Mouse (Mus musculus): ENCODE results near the gene Xpc. TPM values are rescaled to one million over a fixed set of nuclear protein-coding genes. Genes with fewer than 3 reads are reported as not detected.

Xpc gene
- polyA plus RNA-seq, 1 experiment, result 17.3 TPM

- peaks cover 8% of the 10 kb centered on the region; the same call in 1 of the 2 replicates for H3K4me1 ChIP-seq (ENCODE audit: control insufficient read depth, insufficient read depth, low read length)
- TF ChIP-seq POLR2A (IDR thresholded peaks at IDR 0.05; ENCODE audit: borderline replicate concordance, extremely low read depth, low read depth, low read length), result no peak
- H3K4me3 ChIP-seq (replicated peaks; ENCODE audit: extremely low read depth, low read depth, low read length), result no peak overlapping the region
- WGBS, result 20% methylated on average over 9 of the region's 9 CpGs
- DNase-seq, result no peak
Observed at GRCm38 (mm10) chr6:91546241-91546884, 30.7 kb upstream of the Xpc start.

DNA sequence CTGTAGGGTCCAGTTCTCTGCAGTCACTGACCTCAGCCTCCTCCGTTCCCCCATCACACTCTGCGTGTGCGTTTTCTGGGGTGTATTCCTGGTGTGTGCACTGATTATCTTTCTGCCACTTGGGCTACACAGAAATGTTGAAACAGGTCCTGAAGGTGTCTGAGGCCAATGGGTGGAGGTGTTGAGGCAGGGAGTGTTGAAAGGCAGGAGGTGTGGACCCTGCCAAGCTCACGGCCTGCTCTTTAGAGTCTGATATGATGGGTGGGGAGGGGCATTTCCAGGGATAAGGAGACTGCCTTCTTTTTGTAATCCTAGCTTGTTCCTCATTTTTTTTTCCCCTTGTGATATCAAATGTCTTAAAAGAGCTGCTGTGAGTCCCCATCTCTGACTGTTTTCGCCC is 27.4 kb upstream of the Xpc start:
- TF ChIP-seq CTCF (IDR thresholded peaks at IDR 0.05; ENCODE audit: insufficient read depth, low read length) (no peak), POLR2A (IDR thresholded peaks at IDR 0.05; ENCODE audit: borderline replicate concordance, extremely low read depth, low read depth, low read length) (no peak)
- DNase-seq, result no peak
- no peak overlapping the region for H3K4me3 ChIP-seq (replicated peaks; ENCODE audit: extremely low read depth, low read depth, low read length)
- H3K4me1 ChIP-seq (ENCODE audit: control insufficient read depth, insufficient read depth, low read length), result peaks cover 8% of the 10 kb centered on the region; the same call in 1 of the 2 replicates
- 80% methylated on average over 5 of the region's 5 CpGs for WGBS

DNA sequence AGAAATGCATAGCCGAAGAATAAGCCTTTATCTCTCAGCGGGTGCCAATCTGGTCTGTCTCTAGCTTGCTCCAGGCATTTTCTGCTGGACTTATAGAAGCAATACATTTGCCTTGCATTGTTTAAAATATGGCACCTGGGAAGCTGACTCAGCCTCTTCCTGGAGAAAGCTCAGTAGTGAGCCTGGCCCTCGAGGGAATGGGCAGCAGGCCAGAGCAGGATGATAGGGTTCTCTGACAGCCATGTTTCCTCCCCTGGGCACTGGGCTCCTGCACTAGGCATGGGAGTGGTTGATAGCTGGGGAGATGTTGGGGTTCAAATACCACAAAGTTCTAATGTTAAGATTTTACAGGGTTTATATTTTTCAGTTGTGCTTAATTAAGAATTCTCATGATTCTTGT is 25.6 kb upstream of the Xpc start:
- WGBS, result 56% methylated on average over 3 of the region's 3 CpGs
- no peak overlapping the region for H3K4me3 ChIP-seq (replicated peaks; ENCODE audit: extremely low read depth, low read depth, low read length)
- DNase-seq, result no peak
- TF ChIP-seq POLR2A (IDR thresholded peaks at IDR 0.05; ENCODE audit: borderline replicate concordance, extremely low read depth, low read depth, low read length), result no peak
- TF ChIP-seq CTCF (IDR thresholded peaks at IDR 0.05; ENCODE audit: insufficient read depth, low read length), result no peak
- H3K4me1 ChIP-seq (ENCODE audit: control insufficient read depth, insufficient read depth, low read length), result peaks cover 6% of the 10 kb centered on the region; the same call in 1 of the 2 replicates

- WGBS, result 71% methylated on average over 11 of the region's 11 CpGs
- TF ChIP-seq CTCF (IDR thresholded peaks at IDR 0.05; ENCODE audit: insufficient read depth, low read length) (no peak), POLR2A (IDR thresholded peaks at IDR 0.05; ENCODE audit: borderline replicate concordance, extremely low read depth, low read depth, low read length) (no peak)
- no peak for DNase-seq
- Histone ChIP-seq H3K4me1 (ENCODE audit: control insufficient read depth, insufficient read depth, low read length) (no peaks in the 10 kb centered on the region), H3K4me3 (replicated peaks; ENCODE audit: extremely low read depth, low read depth, low read length) (no peak overlapping the region)
Observed at GRCm38 (mm10) chr6:91536047-91536765, 20.5 kb upstream of the Xpc start.

- WGBS, result 78% methylated on average over 3 of the region's 3 CpGs
- DNase-seq, result no peak
- TF ChIP-seq POLR2A (IDR thresholded peaks at IDR 0.05; ENCODE audit: borderline replicate concordance, extremely low read depth, low read depth, low read length) (no peak), CTCF (IDR thresholded peaks at IDR 0.05; ENCODE audit: insufficient read depth, low read length) (no peak)
Observed at GRCm38 (mm10) chr6:91535231-91535630, 19.5 kb upstream of the Xpc start.

DNA sequence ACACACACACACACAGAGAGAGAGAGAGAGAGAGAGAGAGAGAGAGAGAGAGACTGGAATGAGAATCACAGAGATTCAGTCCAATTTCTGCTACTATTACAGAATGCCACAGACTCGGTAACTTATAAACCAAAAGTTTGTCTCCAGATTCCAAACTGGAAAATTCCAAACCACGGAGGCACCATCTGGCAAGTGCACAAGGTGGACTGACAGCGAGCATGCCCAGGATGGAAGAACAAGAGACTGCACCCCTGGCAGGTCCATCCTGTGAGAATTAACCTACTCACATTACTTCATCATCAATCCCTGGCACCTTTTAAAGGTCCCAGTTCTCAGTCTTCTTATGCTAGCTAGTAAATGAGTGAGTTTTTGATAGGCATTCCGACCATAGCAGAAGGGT is 18.6 kb upstream of the Xpc start:
- WGBS, result 65% methylated on average over 4 of the region's 4 CpGs
- TF ChIP-seq CTCF (IDR thresholded peaks at IDR 0.05; ENCODE audit: insufficient read depth, low read length) (no peak), POLR2A (IDR thresholded peaks at IDR 0.05; ENCODE audit: borderline replicate concordance, extremely low read depth, low read depth, low read length) (no peak)
- Histone ChIP-seq H3K4me1 (ENCODE audit: control insufficient read depth, insufficient read depth, low read length) (no peaks in the 10 kb centered on the region), H3K4me3 (replicated peaks; ENCODE audit: extremely low read depth, low read depth, low read length) (no peak overlapping the region)
- DNase-seq, result no peak

More at GRCm38 (mm10) chr6:91535231-91535630, 19.5 kb upstream of the Xpc start:
- H3K4me1 ChIP-seq (ENCODE audit: control insufficient read depth, insufficient read depth, low read length), result no peaks in the 10 kb centered on the region
- H3K4me3 ChIP-seq (replicated peaks; ENCODE audit: extremely low read depth, low read depth, low read length), result no peak overlapping the region

GRCm38 (mm10) chr6:91533771-91534170 is 18.1 kb upstream of the Xpc start:
- 45% methylated on average over 2 of the region's 2 CpGs for WGBS
- TF ChIP-seq POLR2A (IDR thresholded peaks at IDR 0.05; ENCODE audit: borderline replicate concordance, extremely low read depth, low read depth, low read length) (no peak), CTCF (IDR thresholded peaks at IDR 0.05; ENCODE audit: insufficient read depth, low read length) (no peak)
- no peak overlapping the region for H3K4me3 ChIP-seq (replicated peaks; ENCODE audit: extremely low read depth, low read depth, low read length)
- no peaks in the 10 kb centered on the region for H3K4me1 ChIP-seq (ENCODE audit: control insufficient read depth, insufficient read depth, low read length)
- DNase-seq, result no peak

GRCm38 (mm10) chr6:91533359-91533758 is 17.7 kb upstream of the Xpc start:
- 49% methylated on average over 5 of the region's 5 CpGs for WGBS
- H3K4me3 ChIP-seq (replicated peaks; ENCODE audit: extremely low read depth, low read depth, low read length), result no peak overlapping the region
- no peaks in the 10 kb centered on the region for H3K4me1 ChIP-seq (ENCODE audit: control insufficient read depth, insufficient read depth, low read length)
- DNase-seq, result no peak
- TF ChIP-seq POLR2A (IDR thresholded peaks at IDR 0.05; ENCODE audit: borderline replicate concordance, extremely low read depth, low read depth, low read length), result no peak
- no peak for TF ChIP-seq CTCF (IDR thresholded peaks at IDR 0.05; ENCODE audit: insufficient read depth, low read length)

- no peak overlapping the region for H3K4me3 ChIP-seq (replicated peaks; ENCODE audit: extremely low read depth, low read depth, low read length)
- no peak for DNase-seq
- 56% methylated on average over 6 of the region's 6 CpGs for WGBS
- H3K4me1 ChIP-seq (ENCODE audit: control insufficient read depth, insufficient read depth, low read length), result no peaks in the 10 kb centered on the region
- TF ChIP-seq CTCF (IDR thresholded peaks at IDR 0.05; ENCODE audit: insufficient read depth, low read length) (no peak), POLR2A (IDR thresholded peaks at IDR 0.05; ENCODE audit: borderline replicate concordance, extremely low read depth, low read depth, low read length) (no peak)
Observed at GRCm38 (mm10) chr6:91532661-91533060, 17.0 kb upstream of the Xpc start.

- TF ChIP-seq CTCF (IDR thresholded peaks at IDR 0.05; ENCODE audit: insufficient read depth, low read length) (no peak), POLR2A (IDR thresholded peaks at IDR 0.05; ENCODE audit: borderline replicate concordance, extremely low read depth, low read depth, low read length) (no peak)
- no peak overlapping the region for H3K4me3 ChIP-seq (replicated peaks; ENCODE audit: extremely low read depth, low read depth, low read length)
- no peaks in the 10 kb centered on the region for H3K4me1 ChIP-seq (ENCODE audit: control insufficient read depth, insufficient read depth, low read length)
- no peak for DNase-seq
- WGBS, result 66% methylated on average over 6 of the region's 6 CpGs
Observed at GRCm38 (mm10) chr6:91531276-91531675, 15.6 kb upstream of the Xpc start.

Measured in lung, adult 2 months (tissue).